Mouse (Mus musculus) liver, embryonic 14.5 days (tissue): ENCODE measurements around the gene Ehhadh. TPM values are rescaled to one million over a fixed set of nuclear protein-coding genes. Genes with fewer than 3 reads are reported as not detected.
"Not testable (repeated sequence)": the region's sequence is repeated elsewhere in the genome, so short reads cannot be mapped to it uniquely, and the experiment has no call there.

Experiments
- ATAC-seq: fragments of 200-750 bp; cut with Nextera tagmentation; 2 replicates; pipeline ENCODE4 v1.8.0; 2017; ENCODE audit warnings: moderate number of reproducible peaks, mild to moderate bottlenecking, moderate library complexity; ENCODE audit not compliant: insufficient read depth
- DNase-seq, 3 experiments: peaks; one replicate each; pipeline ENCODE4 v3.0.0-alpha.2; 2012 to 2013; ENCODE audit warnings: low read depth in 3 of 3, low spot score in 3 of 3
- H3K27ac ChIP-seq: fragments of 300-500 bp; sonication (generic); 2 replicates; pipeline ENCODE4 v1.5.1; 2014; ENCODE audit warnings: moderate library complexity, mild to moderate bottlenecking, control low read depth, inconsistent platforms
- H3K27me3 ChIP-seq: fragments of 300-500 bp; sonication (generic); 2 replicates; pipeline ENCODE4 v1.6.1; 2014; ENCODE audit warnings: mild to moderate bottlenecking, low read length, moderate library complexity; ENCODE audit not compliant: control insufficient read depth, insufficient read depth
- H3K36me3 ChIP-seq: fragments of 300-500 bp; sonication (generic); replicated peaks from 2 replicates; pipeline ENCODE4 v1.6.1; 2014; ENCODE audit warnings: low read depth; ENCODE audit not compliant: control insufficient read depth, insufficient read depth
- H3K4me1 ChIP-seq, 2 experiments: fragments of 200-500 bp in 1 of 2; fragments of 300-500 bp in 1 of 2; sonication (generic) in 1 of 2; replicated peaks; 2 replicates each; pipeline ENCODE4 v1.6.1; 2012 to 2014; ENCODE audit warnings: antibody characterized with exemption in 1 of 2, inconsistent platforms in 1 of 2, low read length in 1 of 2; ENCODE audit not compliant: control insufficient read depth in 2 of 2, insufficient read depth in 2 of 2
- H3K4me2 ChIP-seq: fragments of 300-500 bp; sonication (generic); 2 replicates; pipeline ENCODE4 v1.6.1; 2014; ENCODE audit warnings: low read depth, mild to moderate bottlenecking, control low read depth, moderate library complexity
- H3K4me3 ChIP-seq, 2 experiments: fragments of 200-500 bp in 1 of 2; fragments of 300-500 bp in 1 of 2; sonication (generic) in 1 of 2; 2 replicates each; pipeline ENCODE4 v1.5.1; 2012 to 2014; ENCODE audit warnings: low read depth in 2 of 2, low read length in 2 of 2, mild to moderate bottlenecking in 2 of 2, control low read depth in 1 of 2, inconsistent platforms in 1 of 2, moderate library complexity in 1 of 2; ENCODE audit not compliant: insufficient read depth in 1 of 2
- H3K9ac ChIP-seq: fragments of 300-500 bp; sonication (generic); replicated peaks from 2 replicates; pipeline ENCODE4 v1.6.1; 2014; ENCODE audit warnings: mild to moderate bottlenecking, control low read depth, moderate library complexity
- H3K9me3 ChIP-seq: fragments of 300-500 bp; sonication (generic); 2 replicates; pipeline ENCODE4 v1.6.1; 2016; ENCODE audit warnings: low read length, mixed read lengths; ENCODE audit not compliant: control insufficient read depth
- CTCF ChIP-seq: IDR thresholded peaks from 2 replicates; pipeline ENCODE4 v1.5.1; 2016; ENCODE audit warnings: antibody characterized with exemption, low read depth, control low read depth
- EP300 ChIP-seq: IDR thresholded peaks from 2 replicates; pipeline ENCODE4 v1.6.1; 2016; ENCODE audit warnings: antibody characterized with exemption, low read depth
- WGBS: fragments of 180-500 bp; shearing (Covaris S2); extraction: QIAGEN DNeasy Blood & Tissue Kit; methylation state at CpG from one replicate; pipeline ENCODE4 v1.1.7; 2014; ENCODE audit not compliant: insufficient replicate concordance; 5-methylcytosine and 5-hydroxymethylcytosine counted together
- polyA plus RNA-seq, 2 experiments: library from polyadenylated mRNA; depleted of rRNA in 1 of 2; stranded (reverse) in 1 of 2; unstranded in 1 of 2; fragments of >200 nt; fragmentation: Nextera tagmentation in 1 of 2; extraction: Ambion mirVana in 1 of 2; gene quantifications; 2 replicates each; pipeline versions ENCODE4 v1.2.1 to v1.2.3; 2012 to 2014

The Ehhadh gene
- polyA plus RNA-seq, 2 experiments, result 7.7 to 8.1 TPM

- H3K9ac ChIP-seq, result peak overlapping the region; percentile 94
- WGBS, result under 1% methylated on average over 14 of the region's 14 CpGs
- no peak for DNase-seq
- H3K4me3 ChIP-seq, result peak overlapping the region; percentile 80 to 98
- no peaks in the 10 kb centered on the region for H3K36me3 ChIP-seq
- H3K27ac ChIP-seq, result peak overlapping the region; percentile 86
- H3K4me2 ChIP-seq, result peak overlapping the region; percentile 73
- ATAC-seq, result no peak; the same call in 1 of the 2 replicates
- H3K9me3 ChIP-seq, result no peaks in the 10 kb centered on the region
- TF ChIP-seq EP300 (no peak), CTCF (no peak)
- H3K4me1 ChIP-seq, result peaks cover 24 to 33% of the 10 kb centered on the region in 2 experiments
- no peaks in the 10 kb centered on the region for H3K27me3 ChIP-seq
Measured at GRCm38 (mm10) chr16:21794697-21795045, 7.1 kb upstream of the Ehhadh start.

- ATAC-seq, result peak; percentile 86
- no peaks in the 10 kb centered on the region for H3K9me3 ChIP-seq
- H3K36me3 ChIP-seq, result no peaks in the 10 kb centered on the region
- TF ChIP-seq CTCF (peak; percentile 28; the same call in 1 of the 2 replicates), EP300 (no peak)
- peak within 1 kb of the TSS; percentile 73 for H3K4me2 ChIP-seq
- H3K27ac ChIP-seq, result peak within 1 kb of the TSS; percentile 86
- 2% methylated on average over 47 of the region's 47 CpGs for WGBS
- H3K4me3 ChIP-seq, result peak within 1 kb of the TSS; percentile 80 to 98
- H3K4me1 ChIP-seq, result peaks cover 24 to 33% of the 10 kb centered on the region in 2 experiments
- DNase-seq, result peak; percentile 85 to 87 (median 86)
- no peaks in the 10 kb centered on the region for H3K27me3 ChIP-seq
- peak within 1 kb of the TSS; percentile 94 for H3K9ac ChIP-seq
Measured at GRCm38 (mm10) chr16:21793875-21794696, 6.5 kb upstream of the Ehhadh start, which contains the start of gene Map3k13. Gene Map3k13 (plus strand): TSS chr16:21794346.

- 16% methylated on average over 2 of the region's 2 CpGs for WGBS
- H3K9me3 ChIP-seq, ATAC-seq, H3K27me3 ChIP-seq, H3K36me3 ChIP-seq, DNase-seq: not testable (repeated sequence)
- Histone ChIP-seq H3K4me2 (peak overlapping the region; percentile 73), H3K9ac (peak overlapping the region; percentile 94), H3K4me3 (peak overlapping the region; percentile 80 to 98), H3K27ac (peak overlapping the region; percentile 90), H3K4me1 (peaks cover 27 to 38% of the 10 kb centered on the region in 2 experiments)
Measured at GRCm38 (mm10) chr16:21793080-21793810, 5.6 kb upstream of the Ehhadh start.

GRCm38 (mm10) chr16:21791779-21792178 is 4.2 kb upstream of the Ehhadh start:
- H3K27ac ChIP-seq, result peak overlapping the region; percentile 90
- H3K4me1 ChIP-seq, result peaks cover 35 to 50% of the 10 kb centered on the region in 2 experiments
- peak overlapping the region; percentile 15 for H3K9ac ChIP-seq
- 13% methylated on average over 3 of the region's 3 CpGs for WGBS
- H3K9me3 ChIP-seq, result no peaks in the 10 kb centered on the region
- H3K4me3 ChIP-seq, result no peak overlapping the region
- peak; percentile 61 for ATAC-seq
- H3K27me3 ChIP-seq, result no peaks in the 10 kb centered on the region
- TF ChIP-seq CTCF, result peak; percentile 43
- TF ChIP-seq EP300, result peak; percentile 84
- no peaks in the 10 kb centered on the region for H3K36me3 ChIP-seq
- peak; percentile 70 to 80 (median 77) for DNase-seq
- H3K4me2 ChIP-seq, result peak overlapping the region; percentile 73

- WGBS, result 17% methylated on average over 1 of the region's 1 CpGs
- no peaks in the 10 kb centered on the region for H3K9me3 ChIP-seq
- TF ChIP-seq EP300 (no peak), CTCF (0 out of 2 replicates have a peak, but pooled peaks have one; percentile 12)
- no peak overlapping the region for H3K27ac ChIP-seq
- ATAC-seq (no peak), DNase-seq (no peak)
- no peaks in the 10 kb centered on the region for H3K27me3 ChIP-seq
- no peak overlapping the region for H3K9ac ChIP-seq
- no peaks in the 10 kb centered on the region for H3K36me3 ChIP-seq
- H3K4me2 ChIP-seq, result no peak overlapping the region
- H3K4me3 ChIP-seq, result no peak overlapping the region
- H3K4me1 ChIP-seq, result peaks cover 34 to 46% of the 10 kb centered on the region in 2 experiments
Measured at GRCm38 (mm10) chr16:21790469-21790868, 2.9 kb upstream of the Ehhadh start.
